Comparison of ENCODE assay signal across 8 mouse cellular contexts in genomic region chr7:15982729-15983407, GRCm38 (mm10). TPM values are rescaled to one million over a fixed set of nuclear protein-coding genes. Genes with fewer than 3 reads are reported as not detected.
DNase-seq lines count a peak whose midpoint lies in the region; ATAC-seq and TF ChIP-seq lines count a peak whose summit lies in the region.

No protein-coding gene starts in this region.

- H3K27me3 ChIP-seq in midbrain, postnatal 0 days (ENCODE audit: insufficient read depth, low read length) = no peaks in the 10 kb centered on the region
- H3K27me3 ChIP-seq in midbrain, embryonic 15.5 days (replicated peaks) = no peaks in the 10 kb centered on the region

- H3K9me3 ChIP-seq in midbrain, postnatal 0 days (ENCODE audit: low read length) = no peaks in the 10 kb centered on the region
- no peaks in the 10 kb centered on the region for H3K9me3 ChIP-seq in midbrain, embryonic 15.5 days

- TF ChIP-seq CTCF in midbrain, postnatal 0 days (IDR thresholded peaks at IDR 0.05) = peak; percentile 85

- H3K4me1 ChIP-seq in midbrain, postnatal 0 days (ENCODE audit: insufficient read depth, low read length) = no peaks in the 10 kb centered on the region
- no peaks in the 10 kb centered on the region for H3K4me1 ChIP-seq in midbrain, embryonic 15.5 days

- H3K4me3 ChIP-seq in midbrain, postnatal 0 days (ENCODE audit: low read depth, low read length) = no peak overlapping the region
- H3K4me3 ChIP-seq in midbrain, embryonic 15.5 days = no peak overlapping the region

- peak; percentile 59 for DNase-seq in gastrocnemius, adult 18-20 months (ENCODE audit: low spot score)
- no peak for DNase-seq in gastrocnemius, postnatal 36 days
- DNase-seq in midbrain, postnatal 0 days (ENCODE audit: low spot score) = peak; percentile 64
- DNase-seq in naive thymus-derived CD4-positive, alpha-beta T cell, adult 2 months (ENCODE audit: low read depth) = peak; percentile 81
- DNase-seq in gastrocnemius, postnatal 4 days (ENCODE audit: low spot score in 2 of 2) = no peak
- no peak for DNase-seq in adrenal gland, adult 8-10 months

- no peak overlapping the region for H3K9ac ChIP-seq in midbrain, postnatal 0 days (replicated peaks; ENCODE audit: low read length, poor library complexity, severe bottlenecking)
- H3K9ac ChIP-seq in midbrain, embryonic 15.5 days = no peak overlapping the region

- ATAC-seq in midbrain, postnatal 0 days (ENCODE audit: low FRiP score) = no peak
- ATAC-seq in midbrain, embryonic 15.5 days (replicated peaks) = no peak
- peak; percentile 69 for ATAC-seq in common myeloid progenitor, adult 5-6 weeks (replicated peaks; ENCODE audit: low read depth, poor library complexity, severe bottlenecking)

- no peak overlapping the region for H3K4me2 ChIP-seq in midbrain, postnatal 0 days (ENCODE audit: low read depth, low read length, poor library complexity, severe bottlenecking)
- H3K4me2 ChIP-seq in midbrain, embryonic 15.5 days = no peak overlapping the region

- intact Hi-C loops in gastrocnemius, postnatal 36 days (cut with DNase I) = loop anchor here (2.0 kb wide), 1 partner anchor 68 kb away; no protein-coding TSS in a partner anchor

- H3K27ac ChIP-seq in midbrain, postnatal 0 days (ENCODE audit: low read depth, low read length) = no peak overlapping the region
- H3K27ac ChIP-seq in midbrain, embryonic 15.5 days = no peak overlapping the region

- H3K36me3 ChIP-seq in midbrain, postnatal 0 days (ENCODE audit: insufficient read depth, low read length) = peaks cover 33% of the 10 kb centered on the region
- peaks cover 18% of the 10 kb centered on the region; the same call in 1 of the 2 replicates for H3K36me3 ChIP-seq in midbrain, embryonic 15.5 days (replicated peaks)

- 39% methylated on average over 4 of the region's 4 CpGs for WGBS in midbrain, postnatal 0 days
- 45% methylated on average over 4 of the region's 4 CpGs for WGBS in midbrain, embryonic 15.5 days

RNA-seq across cellular contexts. Expression of gene Ehd2, which starts 15.5 kb away (rescaled TPM):
- total RNA-seq in gastrocnemius, adult 18-20 months (2021) = 10 to 100 TPM; 24.9 to 37.4 TPM
- total RNA-seq in gastrocnemius, postnatal 36 days (2021) = 10 to 100 TPM; 40.8 to 47.9 TPM
- 5.6 and 5.9 TPM in 2 replicates for total RNA-seq in midbrain, postnatal 0 days (2014; rRNA removed)
- 3.9 and 4.3 TPM in 2 replicates for polyA plus RNA-seq in midbrain, postnatal 0 days (2015; fragmentation: Nextera tagmentation; extraction: Ambion mirVana)
- polyA plus RNA-seq in midbrain, embryonic 15.5 days (2015; fragmentation: Nextera tagmentation; extraction: Ambion mirVana) = 4.6 and 5.8 TPM in 2 replicates
- total RNA-seq in common myeloid progenitor, adult 5-6 weeks (2017) = 1.0 and 1.9 TPM in 2 replicates
- total RNA-seq in gastrocnemius, postnatal 4 days (2021) = 100 to 1,000 TPM; 160 to 194 TPM
- 10 to 100 TPM; 23.3 to 100.0 (median 41.1) TPM for total RNA-seq in adrenal gland, adult 8-10 months (2022)

RNA-seq across cellular contexts. Expression of gene Nop53, which starts 37.0 kb away (rescaled TPM):
- 10 to 100 TPM; 82.3 to 91.7 TPM for total RNA-seq in gastrocnemius, adult 18-20 months (2021)
- 10 to 100 TPM; 81.3 to 97.1 TPM for total RNA-seq in gastrocnemius, postnatal 36 days (2021)
- 82.8 and 104 TPM in 2 replicates for total RNA-seq in midbrain, postnatal 0 days (2014; rRNA removed)
- polyA plus RNA-seq in midbrain, postnatal 0 days (2015; fragmentation: Nextera tagmentation; extraction: Ambion mirVana) = 128 and 143 TPM in 2 replicates
- 114 and 126 TPM in 2 replicates for polyA plus RNA-seq in midbrain, embryonic 15.5 days (2015; fragmentation: Nextera tagmentation; extraction: Ambion mirVana)
- 458 and 478 TPM in 2 replicates for total RNA-seq in common myeloid progenitor, adult 5-6 weeks (2017)
- total RNA-seq in gastrocnemius, postnatal 4 days (2021) = 100 to 1,000 TPM; 172 to 173 TPM
- 100 to 1,000 TPM; 175 to 199 (median 191) TPM for total RNA-seq in adrenal gland, adult 8-10 months (2022)

Comparison
In these comparisons a context has a peak if more than half of its experiments do, and no peak if none do; other contexts are left out.
1. DNase-seq: peak in gastrocnemius, adult 18-20 months (single experiment), midbrain, postnatal 0 days (single experiment) and naive thymus-derived CD4-positive, alpha-beta T cell, adult 2 months (single experiment); none in gastrocnemius, postnatal 36 days (0 of 2), gastrocnemius, postnatal 4 days (0 of 2) and adrenal gland, adult 8-10 months (single experiment).